Mouse (Mus musculus) adrenal gland, adult 2 months (tissue): ENCODE results near the gene Zic5. TPM values are rescaled to one million over a fixed set of nuclear protein-coding genes. Genes with fewer than 3 reads are reported as not detected.
A peak's percentile ranks its signal among the peaks of the same experiment; 100 is the strongest.

Source experiments
- DNase-seq: peaks from one replicate; pipeline ENCODE4 v3.0.0; 2021
- long read RNA-seq: library from polyadenylated mRNA; stranded (forward); transcript quantifications from one replicate; pipeline ENCODE4 v2.0.0, GENCODE M21; 2021
- polyA plus RNA-seq: library from polyadenylated mRNA; depleted of rRNA; stranded (reverse); fragments of >200 nt; gene quantifications from 2 replicates; pipeline ENCODE4 v1.2.3, GENCODE M21; 2012; rRNA removed
- total RNA-seq, 2 experiments: library from RNA; stranded (reverse); gene quantifications; 2 replicates each; pipeline ENCODE4 v1.2.3; 2021

Gene Zic5
- total RNA-seq (not detected), polyA plus RNA-seq (0.02 TPM in 1 of 2 replicates, not detected in the other)
- long read RNA-seq, result 0 reads

GRCm38 (mm10) chr14:122464763-122465741 is at the start of gene Zic5:
Zic5 (minus strand) TSS chr14:122465677.
- DNase-seq, result peak; percentile 44

- DNase-seq, result no peak
Observed at GRCm38 (mm10) chr14:122513511-122514036, 48.1 kb upstream of the Zic5 start.

DNA sequence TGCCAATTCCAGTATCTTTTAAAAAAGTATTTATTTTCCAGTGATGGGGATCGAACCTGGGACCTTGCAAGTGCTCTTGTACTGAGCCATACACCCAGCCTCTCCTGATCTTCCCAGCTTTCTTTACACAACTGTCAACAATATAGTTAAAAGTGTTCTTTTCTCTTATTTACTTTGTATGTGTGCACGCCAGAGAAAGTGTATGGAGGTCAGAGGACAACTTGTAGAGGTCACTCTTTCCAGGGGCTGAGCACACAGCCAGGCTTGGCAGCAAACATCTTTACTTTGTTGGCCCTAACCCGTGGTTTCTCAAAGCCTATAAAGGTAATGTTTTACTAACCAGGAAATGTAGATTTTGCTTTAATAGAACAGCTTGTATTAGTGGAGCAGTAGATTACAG is 46.0 kb upstream of the Zic5 start:
- DNase-seq, result no peak

DNA sequence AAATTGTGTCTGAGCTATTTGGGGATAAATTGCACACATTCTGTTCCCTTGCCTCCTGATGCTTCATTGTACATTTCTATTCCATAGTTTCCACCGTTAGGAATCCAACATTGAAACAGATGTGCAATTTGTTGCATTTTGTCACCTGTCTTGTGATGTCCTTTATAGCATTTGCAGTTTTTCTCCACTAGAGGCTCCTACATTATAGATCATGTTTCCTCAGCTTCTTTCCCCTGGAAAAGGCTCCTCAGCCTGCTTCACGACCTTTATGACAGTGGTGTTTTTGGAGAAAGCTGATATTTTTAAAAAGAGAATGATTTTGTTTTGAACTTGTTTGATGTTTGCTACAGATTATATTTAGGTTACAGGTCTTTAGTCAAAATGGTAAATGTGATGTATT is 43.6 kb upstream of the Zic5 start:
- no peak for DNase-seq

GRCm38 (mm10) chr14:122492015-122492414 is 26.5 kb upstream of the Zic5 start:
- DNase-seq, result no peak

GRCm38 (mm10) chr14:122491521-122491920 is 26.0 kb upstream of the Zic5 start:
- DNase-seq, result no peak

GRCm38 (mm10) chr14:122490441-122491328 is 25.2 kb upstream of the Zic5 start, which contains the start of gene Gm10837:
Gm10837 (plus strand) TSS chr14:122490586.
- DNase-seq, result no peak

DNA sequence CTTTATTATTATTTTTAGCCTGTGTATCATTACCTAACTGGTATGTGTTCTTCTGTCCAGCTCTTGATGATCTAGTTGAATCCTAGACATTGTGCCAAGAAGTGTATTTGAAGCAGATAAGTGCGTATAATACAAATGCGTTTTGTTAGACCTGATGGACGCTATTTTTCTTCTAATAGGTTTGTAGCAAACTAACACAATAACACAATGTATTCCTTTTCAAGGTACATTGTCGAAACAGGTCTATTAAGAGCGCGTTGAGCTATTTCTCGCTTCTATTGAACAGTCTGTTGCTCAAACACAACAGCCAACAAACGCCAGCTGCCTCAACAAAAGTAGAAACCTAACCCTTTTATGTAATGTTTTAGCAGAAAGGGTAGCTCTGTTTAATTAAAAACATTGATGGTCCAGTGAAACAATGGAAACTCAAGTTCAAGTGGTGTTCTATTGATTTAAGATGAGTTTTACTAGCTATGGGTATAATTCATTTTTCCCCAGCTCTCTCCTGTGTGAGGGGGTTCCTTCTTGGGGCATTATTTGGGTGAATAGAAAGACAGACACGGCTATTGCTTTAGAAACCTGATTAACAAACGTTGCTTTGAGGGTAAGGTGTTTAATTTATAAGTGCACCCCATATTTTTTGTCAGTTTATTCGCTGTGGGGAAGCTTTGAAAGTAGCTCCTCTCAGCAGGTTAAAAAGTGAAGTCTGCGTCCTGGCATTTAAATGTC is 24.4 kb upstream of the Zic5 start:
- no peak for DNase-seq

DNA sequence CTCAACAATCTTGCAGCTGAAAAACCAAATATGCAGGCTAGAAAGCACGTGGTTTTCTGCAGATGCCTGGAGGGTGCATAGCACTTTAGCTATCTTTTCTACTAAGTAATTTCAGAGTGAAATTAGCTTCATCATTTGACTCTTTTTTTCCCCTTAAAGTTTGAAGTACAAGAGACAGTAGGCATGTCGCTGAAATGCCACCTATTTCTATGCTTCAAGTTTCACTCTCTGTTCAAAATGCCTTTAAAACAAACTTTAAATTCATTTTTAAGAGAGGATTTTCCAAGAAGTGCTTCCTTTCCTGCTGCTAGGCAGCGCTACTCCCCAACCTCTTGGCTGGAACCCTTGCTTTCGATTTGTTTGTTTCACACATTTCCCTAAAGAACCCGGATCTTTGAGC is 23.6 kb upstream of the Zic5 start:
- no peak for DNase-seq

DNA sequence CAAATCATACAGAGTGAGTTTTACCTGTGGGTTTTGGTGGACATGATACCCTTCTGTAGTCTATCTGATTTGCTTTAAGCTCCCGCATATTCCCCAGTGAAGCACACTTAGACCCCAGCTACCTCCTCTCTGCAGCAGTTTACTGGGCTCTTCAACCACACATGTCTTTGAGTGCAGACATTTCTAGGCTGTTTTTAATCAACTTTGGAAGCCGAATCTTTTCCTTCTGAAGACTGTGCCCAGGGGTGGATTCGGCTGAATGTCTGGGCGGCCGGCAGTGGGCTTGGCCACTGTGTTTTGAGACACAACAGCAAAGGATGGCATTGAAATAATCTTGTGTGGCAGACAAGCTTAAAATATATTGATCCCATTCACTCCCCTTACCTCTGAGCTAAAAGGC is 21.9 kb upstream of the Zic5 start:
- DNase-seq, result no peak

DNA sequence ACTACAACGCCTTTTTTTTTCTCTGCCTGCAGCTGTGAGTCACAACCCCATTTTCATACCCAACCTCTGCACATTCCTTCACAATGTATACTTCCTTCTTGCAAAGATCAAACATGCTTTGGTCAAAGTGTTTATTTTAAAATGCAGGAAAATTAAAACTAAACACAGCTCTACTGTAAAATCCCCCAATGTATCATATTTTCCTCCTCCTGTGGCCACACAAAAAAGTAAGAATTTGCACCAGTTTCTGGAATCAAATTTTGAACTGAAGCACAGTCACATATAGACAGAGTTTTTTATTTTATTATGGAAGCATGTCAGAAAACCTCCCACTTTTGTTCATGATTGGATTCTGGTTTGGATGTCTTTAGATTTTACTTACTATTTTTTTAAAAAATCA is 21.1 kb upstream of the Zic5 start:
- DNase-seq, result no peak

- no peak for DNase-seq
Observed at GRCm38 (mm10) chr14:122485635-122486181, 20.2 kb upstream of the Zic5 start.

- no peak for DNase-seq
Observed at GRCm38 (mm10) chr14:122484844-122485551, 19.5 kb upstream of the Zic5 start.

GRCm38 (mm10) chr14:122484458-122484843 is 19.0 kb upstream of the Zic5 start:
- no peak for DNase-seq

GRCm38 (mm10) chr14:122483556-122484421 is 18.3 kb upstream of the Zic5 start:
- no peak for DNase-seq

- no peak for DNase-seq
Observed at GRCm38 (mm10) chr14:122483024-122483385, 17.5 kb upstream of the Zic5 start.

DNA sequence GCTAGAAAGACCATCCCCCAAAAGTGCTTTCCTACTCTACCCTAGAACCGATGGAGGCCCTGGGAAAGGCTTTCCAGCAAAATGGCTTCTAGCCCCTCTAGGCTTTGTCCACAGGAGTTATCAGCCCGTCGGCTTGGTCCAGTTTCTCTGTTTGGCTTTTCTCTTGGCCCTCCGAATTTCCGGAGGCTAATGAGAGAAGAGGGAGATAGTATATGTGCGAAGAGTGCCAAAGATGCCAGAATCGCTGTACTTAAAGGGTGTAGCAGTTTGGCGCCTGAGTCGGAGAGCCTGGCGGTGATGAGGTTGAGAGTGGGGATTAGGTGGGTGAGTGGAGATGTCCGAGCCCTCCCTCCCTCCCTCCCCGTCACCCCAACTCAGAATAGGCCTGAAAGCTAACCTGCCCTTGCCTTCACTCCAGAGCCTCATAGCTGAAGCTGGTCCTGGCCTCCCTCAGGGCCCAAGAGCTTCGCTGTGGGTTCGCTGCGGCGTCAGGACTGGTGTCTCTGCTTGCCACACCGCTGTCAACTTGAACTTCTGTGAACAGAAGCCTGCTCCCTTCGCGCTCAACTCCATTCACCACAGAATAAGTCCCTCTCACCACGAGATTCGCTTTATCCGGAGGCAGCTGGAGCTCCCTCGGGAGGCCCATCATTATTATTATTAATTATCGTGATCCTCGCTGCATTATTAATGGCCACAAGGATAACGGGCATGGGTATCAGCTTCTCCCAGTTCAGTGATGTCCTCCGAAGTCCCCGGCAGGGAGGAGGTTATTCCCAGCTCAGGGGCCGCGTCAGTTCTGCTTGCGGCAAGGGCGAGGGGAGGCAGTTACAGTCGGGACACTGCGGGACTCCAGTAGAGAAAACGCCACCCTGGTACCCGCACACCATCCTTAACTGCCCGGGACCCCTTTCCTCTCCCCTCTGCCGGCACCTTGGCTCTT is 16.9 kb upstream of the Zic5 start:
- DNase-seq, result no peak

- DNase-seq, result no peak
Observed at GRCm38 (mm10) chr14:122481181-122481580, 15.7 kb upstream of the Zic5 start.

GRCm38 (mm10) chr14:122480355-122480754 is 14.9 kb upstream of the Zic5 start:
- DNase-seq, result no peak
